Mouse (Mus musculus) forebrain, embryonic 15.5 days (tissue): ENCODE measurements around the gene Pmp22. TPM values are rescaled to one million over a fixed set of nuclear protein-coding genes. Genes with fewer than 3 reads are reported as not detected.

Source experiments
- ATAC-seq: fragments of 200-750 bp; cut with Nextera tagmentation; replicated peaks from 2 replicates; pipeline ENCODE4 v1.8.0; 2017; ENCODE audit warnings: mild to moderate bottlenecking, moderate TSS enrichment, moderate library complexity
- H3K27ac ChIP-seq: fragments of 300-500 bp; sonication (generic); replicated peaks from 2 replicates; pipeline ENCODE4 v1.5.1; 2015; ENCODE audit warnings: mild to moderate bottlenecking, inconsistent platforms
- H3K27me3 ChIP-seq: fragments of 300-500 bp; sonication (generic); 2 replicates; pipeline ENCODE4 v1.6.1; 2015; ENCODE audit warnings: inconsistent platforms
- H3K36me3 ChIP-seq: fragments of 300-500 bp; sonication (generic); 2 replicates; pipeline ENCODE4 v1.6.1; 2015; ENCODE audit warnings: mild to moderate bottlenecking, inconsistent platforms
- H3K4me1 ChIP-seq: fragments of 300-500 bp; sonication (generic); 2 replicates; pipeline ENCODE4 v1.6.1; 2015; ENCODE audit warnings: inconsistent platforms
- H3K4me2 ChIP-seq: fragments of 300-500 bp; sonication (generic); replicated peaks from 2 replicates; pipeline ENCODE4 v1.6.1; 2015; ENCODE audit warnings: mild to moderate bottlenecking, inconsistent platforms
- H3K4me3 ChIP-seq: fragments of 300-500 bp; sonication (generic); 2 replicates; pipeline ENCODE4 v1.5.1; 2015; ENCODE audit warnings: mild to moderate bottlenecking, inconsistent platforms
- H3K9ac ChIP-seq: fragments of 300-500 bp; sonication (generic); replicated peaks from 2 replicates; pipeline ENCODE4 v1.6.1; 2015; ENCODE audit warnings: mild to moderate bottlenecking, inconsistent platforms
- H3K9me3 ChIP-seq: fragments of 300-500 bp; sonication (generic); 2 replicates; pipeline ENCODE4 v1.6.1; 2016; ENCODE audit warnings: inconsistent platforms
- WGBS: fragments of 180-500 bp; shearing (Covaris S2); methylation state at CpG from one replicate; pipeline ENCODE4 v1.1.7; 2015; ENCODE audit warnings: mixed read lengths; 5-methylcytosine and 5-hydroxymethylcytosine counted together
- polyA plus RNA-seq: library from polyadenylated mRNA; unstranded; fragments of >200 nt; fragmentation: Nextera tagmentation; extraction: Ambion mirVana; gene quantifications from 2 replicates; pipeline ENCODE4 v1.2.1, GENCODE M21; 2015

Pmp22 gene
- polyA plus RNA-seq, 1 experiment from 2014 or later, result 26.5 TPM

DNA sequence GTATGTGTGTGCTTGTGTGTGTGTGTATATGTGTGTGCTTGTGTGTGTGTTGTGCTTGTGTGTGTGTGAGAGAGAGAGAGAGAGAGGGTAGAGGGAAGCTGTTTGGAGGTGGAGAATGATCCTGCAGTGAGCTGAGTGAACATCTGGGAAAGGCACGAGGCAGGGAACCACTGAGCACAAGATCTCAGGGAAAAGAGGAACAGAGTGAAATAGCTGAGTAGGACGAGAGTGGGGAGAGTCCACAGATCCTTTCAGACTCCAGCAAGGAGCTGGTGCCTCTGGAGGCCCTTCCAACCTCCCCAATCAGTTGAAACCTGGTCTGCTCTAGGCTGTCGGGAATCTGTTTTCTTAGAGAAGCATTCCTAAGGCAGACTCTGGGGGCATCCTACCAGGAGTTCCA lies 10.0 kb downstream of the Pmp22 start:
- Histone ChIP-seq H3K27me3 (peaks cover 13% of the 10 kb centered on the region), H3K9me3 (no peaks in the 10 kb centered on the region), H3K4me1 (peaks cover 5% of the 10 kb centered on the region; the same call in 1 of the 2 replicates), H3K4me3 (no peak overlapping the region), H3K36me3 (no peaks in the 10 kb centered on the region), H3K27ac (no peak overlapping the region), H3K9ac (no peak overlapping the region), H3K4me2 (no peak overlapping the region)
- no peak for ATAC-seq
- 71% methylated on average over 3 of the region's 3 CpGs for WGBS

DNA sequence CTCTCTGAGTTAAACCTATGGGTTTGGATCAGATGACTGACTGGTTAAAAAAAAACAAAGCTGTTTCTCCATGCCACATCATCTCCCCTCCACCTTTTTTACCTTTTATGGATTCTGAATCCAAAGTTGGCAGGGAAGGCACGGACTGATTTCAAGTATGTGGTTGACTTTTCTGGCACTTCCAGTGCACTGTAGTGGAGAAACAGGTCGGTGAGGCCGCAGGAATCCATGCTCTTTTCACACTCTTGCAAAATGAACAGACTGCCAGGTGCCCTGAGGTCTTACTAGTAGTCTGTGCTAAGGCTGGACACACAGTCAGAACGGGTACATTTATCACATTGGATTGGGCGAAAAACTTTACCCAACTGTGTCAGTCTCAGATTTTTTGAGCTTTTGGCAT lies 13.5 kb downstream of the Pmp22 start:
- no peaks in the 10 kb centered on the region for H3K4me1 ChIP-seq
- H3K4me3 ChIP-seq, result no peak overlapping the region
- ATAC-seq, result no peak
- H3K9ac ChIP-seq, result no peak overlapping the region
- H3K27me3 ChIP-seq, result no peaks in the 10 kb centered on the region
- no peak overlapping the region for H3K4me2 ChIP-seq
- H3K9me3 ChIP-seq, result no peaks in the 10 kb centered on the region
- 92% methylated on average over 5 of the region's 5 CpGs for WGBS
- H3K36me3 ChIP-seq, result no peaks in the 10 kb centered on the region
- H3K27ac ChIP-seq, result no peak overlapping the region

DNA sequence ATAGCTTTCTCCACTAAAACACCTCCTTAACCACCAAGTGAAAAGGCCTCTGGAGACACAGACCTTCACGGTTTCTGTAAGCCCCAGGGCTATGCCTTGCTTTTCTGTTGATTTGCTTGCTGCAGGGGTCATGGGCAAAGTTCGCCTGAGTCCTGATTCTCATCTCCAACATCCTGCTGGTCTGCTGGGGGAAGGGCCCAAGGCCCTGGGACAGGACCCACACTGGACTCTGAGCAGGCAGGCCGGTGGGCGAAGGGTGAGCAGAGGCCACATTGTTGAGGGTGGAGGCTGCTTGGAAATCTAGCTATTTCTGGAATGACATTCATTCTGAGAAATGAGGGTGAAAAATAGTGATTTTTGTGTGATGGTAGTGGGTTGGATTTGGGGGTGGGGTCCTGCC lies 14.0 kb downstream of the Pmp22 start:
- no peaks in the 10 kb centered on the region for H3K4me1 ChIP-seq
- no peak overlapping the region for H3K4me3 ChIP-seq
- H3K27me3 ChIP-seq, result no peaks in the 10 kb centered on the region
- no peak overlapping the region for H3K9ac ChIP-seq
- WGBS, result 86% methylated on average over 4 of the region's 4 CpGs
- ATAC-seq, result no peak
- H3K27ac ChIP-seq, result no peak overlapping the region
- no peaks in the 10 kb centered on the region for H3K9me3 ChIP-seq
- no peak overlapping the region for H3K4me2 ChIP-seq
- no peaks in the 10 kb centered on the region for H3K36me3 ChIP-seq

DNA sequence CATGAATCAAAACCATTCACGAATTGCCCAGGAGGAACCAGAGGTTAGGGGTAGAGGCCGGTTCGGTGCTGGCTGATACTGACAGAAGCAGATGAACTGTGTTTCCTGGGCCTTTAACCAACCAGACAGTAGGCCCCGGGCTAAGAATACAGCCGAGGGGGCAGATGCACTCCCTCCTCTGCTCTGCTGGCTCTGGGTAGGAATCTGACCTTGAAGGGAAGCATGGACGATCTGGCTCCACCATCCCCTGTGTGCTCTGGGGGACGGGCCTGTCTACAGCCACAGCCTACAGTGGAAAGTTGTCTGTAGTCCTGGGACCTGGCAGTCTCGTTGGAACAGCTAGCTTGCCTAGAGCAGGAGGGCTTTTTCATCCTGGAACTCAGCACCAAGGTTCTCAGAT lies 14.7 kb downstream of the Pmp22 start:
- Histone ChIP-seq H3K27me3 (no peaks in the 10 kb centered on the region), H3K9ac (no peak overlapping the region), H3K36me3 (no peaks in the 10 kb centered on the region), H3K4me3 (no peak overlapping the region), H3K27ac (no peak overlapping the region), H3K9me3 (no peaks in the 10 kb centered on the region), H3K4me2 (no peak overlapping the region), H3K4me1 (no peaks in the 10 kb centered on the region)
- no peak for ATAC-seq
- WGBS, result 91% methylated on average over 8 of the region's 8 CpGs

DNA sequence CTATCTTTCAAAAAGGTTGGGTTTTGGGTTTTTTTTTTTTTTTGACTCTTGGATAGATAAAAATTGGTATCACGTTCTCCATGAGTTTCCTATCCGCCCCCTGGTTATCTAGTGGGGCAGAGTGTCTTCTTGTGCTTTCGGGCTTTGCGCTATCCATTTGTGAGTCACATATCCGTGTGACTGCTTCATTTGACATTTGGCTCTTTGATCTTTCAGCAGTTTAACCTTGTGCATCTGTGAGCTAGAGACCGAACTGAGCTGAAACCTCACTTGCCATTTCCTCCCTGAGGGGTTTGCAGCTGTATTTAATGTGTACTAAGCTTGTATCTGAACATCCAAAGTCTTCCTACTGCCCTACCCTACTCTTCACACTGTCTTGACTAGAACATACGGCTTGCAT lies 17.8 kb downstream of the Pmp22 start:
- H3K36me3 ChIP-seq, result no peaks in the 10 kb centered on the region
- no peak overlapping the region for H3K4me2 ChIP-seq
- no peak overlapping the region for H3K4me3 ChIP-seq
- no peak overlapping the region for H3K27ac ChIP-seq
- WGBS, result 88% methylated on average over 7 of the region's 7 CpGs
- no peak for ATAC-seq
- no peaks in the 10 kb centered on the region for H3K9me3 ChIP-seq
- no peak overlapping the region for H3K9ac ChIP-seq
- H3K4me1 ChIP-seq, result no peaks in the 10 kb centered on the region
- no peaks in the 10 kb centered on the region for H3K27me3 ChIP-seq

DNA sequence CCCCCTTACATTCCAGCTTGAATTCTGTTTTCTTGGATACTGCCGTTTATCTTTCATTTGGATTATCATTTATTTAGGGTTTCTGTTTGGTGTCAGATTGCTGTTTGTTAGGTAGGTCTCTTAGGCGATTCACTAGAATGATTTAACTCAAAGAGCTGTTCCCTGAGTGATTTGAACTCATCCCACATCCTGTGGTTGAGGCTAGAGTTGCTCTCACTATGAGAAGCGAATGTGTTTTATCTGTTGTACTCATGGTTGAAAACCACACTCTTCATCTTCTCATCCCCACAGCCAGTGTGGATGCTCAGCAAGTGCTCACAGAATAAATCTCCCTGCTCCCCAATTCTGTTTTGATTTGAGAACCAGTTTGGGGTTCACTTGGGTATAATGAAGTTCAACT lies 19.5 kb downstream of the Pmp22 start:
- Histone ChIP-seq H3K9ac (no peak overlapping the region), H3K4me1 (no peaks in the 10 kb centered on the region), H3K9me3 (no peaks in the 10 kb centered on the region), H3K27me3 (no peaks in the 10 kb centered on the region), H3K4me2 (no peak overlapping the region), H3K27ac (no peak overlapping the region), H3K36me3 (no peaks in the 10 kb centered on the region), H3K4me3 (no peak overlapping the region)
- 79% methylated on average over 3 of the region's 3 CpGs for WGBS
- ATAC-seq, result no peak

DNA sequence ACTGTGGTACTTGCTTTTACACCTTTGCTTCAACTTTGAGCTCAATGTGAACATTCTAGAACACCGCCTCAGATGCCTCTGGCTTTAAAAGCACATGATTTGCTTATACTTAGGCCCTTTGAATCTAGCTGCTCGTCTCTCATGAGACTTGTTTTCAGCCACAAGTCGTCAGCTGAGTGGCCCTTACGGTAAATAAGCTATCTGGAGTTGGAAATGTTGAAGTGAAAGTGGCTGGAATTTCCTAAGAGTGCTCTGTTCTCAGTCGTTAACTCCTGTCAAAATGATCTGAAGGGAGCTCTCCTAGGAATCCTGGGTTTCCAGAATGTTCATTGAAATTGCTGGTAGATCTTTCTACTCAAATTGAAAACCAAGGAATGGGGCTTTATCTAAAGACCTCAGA lies 23.1 kb downstream of the Pmp22 start:
- no peak overlapping the region for H3K27ac ChIP-seq
- H3K27me3 ChIP-seq, result no peaks in the 10 kb centered on the region
- no peak overlapping the region for H3K4me2 ChIP-seq
- no peak overlapping the region for H3K9ac ChIP-seq
- 74% methylated on average over 5 of the region's 5 CpGs for WGBS
- H3K36me3 ChIP-seq, result no peaks in the 10 kb centered on the region
- no peak for ATAC-seq
- H3K4me1 ChIP-seq, result no peaks in the 10 kb centered on the region
- no peaks in the 10 kb centered on the region for H3K9me3 ChIP-seq
- no peak overlapping the region for H3K4me3 ChIP-seq

DNA sequence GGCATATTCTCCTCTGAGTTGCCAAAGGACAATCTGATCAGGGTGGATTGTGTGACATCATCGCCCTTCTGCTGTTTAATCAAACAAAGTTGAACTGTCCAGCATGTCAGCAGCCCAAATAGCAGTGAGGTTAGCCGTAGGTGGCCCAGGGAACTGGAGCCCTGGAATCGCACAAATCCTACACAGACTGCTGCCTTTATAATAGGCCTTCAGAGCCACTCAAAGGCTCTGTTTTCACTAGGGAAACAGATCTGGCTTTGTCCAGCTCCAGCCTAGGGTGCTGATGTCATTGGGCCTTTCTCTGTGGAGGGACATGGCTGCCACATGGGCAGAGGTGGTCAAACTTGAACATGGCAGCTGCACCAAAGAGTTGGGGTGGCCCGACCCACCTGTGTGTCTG lies 28.3 kb downstream of the Pmp22 start:
- H3K9me3 ChIP-seq, result no peaks in the 10 kb centered on the region
- H3K4me1 ChIP-seq, result no peaks in the 10 kb centered on the region
- no peaks in the 10 kb centered on the region for H3K36me3 ChIP-seq
- H3K27me3 ChIP-seq, result no peaks in the 10 kb centered on the region
- H3K27ac ChIP-seq, result no peak overlapping the region
- H3K4me3 ChIP-seq, result no peak overlapping the region
- no peak for ATAC-seq
- 63% methylated on average over 4 of the region's 4 CpGs for whole genome bisulfite sequencing
- no peak overlapping the region for H3K9ac ChIP-seq
- no peak overlapping the region for H3K4me2 ChIP-seq

DNA sequence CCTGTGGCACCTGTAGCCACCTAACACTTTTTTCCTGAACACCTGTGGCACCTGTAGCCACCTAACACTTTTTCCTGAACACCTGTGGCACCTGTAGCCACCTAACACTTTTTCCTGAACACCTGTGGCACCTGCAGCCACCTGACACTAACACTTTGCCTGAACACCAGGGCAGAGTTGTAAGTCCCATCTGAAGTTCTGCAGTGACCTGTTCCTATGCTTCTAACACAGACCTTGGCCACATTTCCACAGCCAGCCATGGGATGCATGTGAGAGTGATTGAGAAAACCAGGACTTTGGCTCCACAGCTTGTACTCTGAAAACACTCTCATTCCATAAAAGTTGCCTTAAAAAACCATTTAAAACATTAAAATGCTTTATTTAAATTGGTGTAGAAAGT lies 32.1 kb downstream of the Pmp22 start:
- Histone ChIP-seq H3K36me3 (no peaks in the 10 kb centered on the region), H3K9ac (no peak overlapping the region), H3K4me3 (no peak overlapping the region), H3K27me3 (no peaks in the 10 kb centered on the region), H3K4me2 (no peak overlapping the region), H3K27ac (no peak overlapping the region), H3K4me1 (no peaks in the 10 kb centered on the region), H3K9me3 (no peaks in the 10 kb centered on the region)
- no peak for ATAC-seq

DNA sequence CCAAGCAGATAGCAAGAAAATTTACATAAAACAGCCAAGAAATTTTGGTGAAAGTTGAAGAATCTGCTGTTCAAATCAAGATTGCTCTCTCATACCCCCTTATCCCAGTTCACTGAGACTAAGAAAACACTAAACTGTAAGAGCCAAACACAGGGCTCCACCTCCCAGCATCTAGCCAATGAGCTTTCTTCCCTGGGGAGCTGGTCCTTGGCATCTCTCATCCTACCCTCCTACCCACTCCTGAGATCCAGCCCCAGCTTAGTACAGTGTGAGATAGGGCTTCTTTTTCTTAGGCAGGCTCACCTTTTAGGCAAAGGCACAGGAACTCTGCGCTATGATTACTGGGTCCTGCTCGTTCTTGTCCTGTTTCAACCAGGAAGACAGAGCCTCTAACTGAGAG lies 34.0 kb downstream of the Pmp22 start:
- no peak overlapping the region for H3K4me2 ChIP-seq
- WGBS, result 87% methylated on average over 2 of the region's 2 CpGs
- no peaks in the 10 kb centered on the region for H3K27me3 ChIP-seq
- H3K4me3 ChIP-seq, result no peak overlapping the region
- H3K9me3 ChIP-seq, result no peaks in the 10 kb centered on the region
- H3K36me3 ChIP-seq, result no peaks in the 10 kb centered on the region
- ATAC-seq, result no peak
- H3K27ac ChIP-seq, result no peak overlapping the region
- H3K4me1 ChIP-seq, result no peaks in the 10 kb centered on the region
- H3K9ac ChIP-seq, result no peak overlapping the region

DNA sequence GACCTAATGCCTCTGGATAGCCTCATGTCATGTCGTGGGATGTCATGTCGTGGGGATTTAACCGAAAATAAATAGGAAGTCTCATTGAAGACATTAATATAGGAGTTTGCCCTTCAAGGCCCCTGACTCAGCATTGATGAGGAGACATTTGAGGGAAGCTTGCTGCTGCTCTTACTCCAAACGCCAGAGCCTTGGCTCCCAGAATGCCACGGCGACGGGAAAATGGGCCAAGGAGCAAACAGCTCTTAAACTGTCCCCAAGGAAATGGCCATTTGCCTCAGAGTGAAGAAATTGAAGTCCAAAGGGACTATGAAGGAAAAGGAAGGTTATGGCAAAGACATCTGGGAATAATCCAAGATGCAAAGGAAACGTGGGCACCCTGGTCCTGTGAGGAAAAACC lies 34.8 kb downstream of the Pmp22 start:
- Histone ChIP-seq H3K36me3 (no peaks in the 10 kb centered on the region), H3K27me3 (no peaks in the 10 kb centered on the region), H3K4me1 (no peaks in the 10 kb centered on the region), H3K27ac (no peak overlapping the region), H3K4me3 (no peak overlapping the region), H3K4me2 (no peak overlapping the region), H3K9me3 (no peaks in the 10 kb centered on the region), H3K9ac (no peak overlapping the region)
- ATAC-seq, result no peak
- WGBS, result 88% methylated on average over 8 of the region's 8 CpGs

DNA sequence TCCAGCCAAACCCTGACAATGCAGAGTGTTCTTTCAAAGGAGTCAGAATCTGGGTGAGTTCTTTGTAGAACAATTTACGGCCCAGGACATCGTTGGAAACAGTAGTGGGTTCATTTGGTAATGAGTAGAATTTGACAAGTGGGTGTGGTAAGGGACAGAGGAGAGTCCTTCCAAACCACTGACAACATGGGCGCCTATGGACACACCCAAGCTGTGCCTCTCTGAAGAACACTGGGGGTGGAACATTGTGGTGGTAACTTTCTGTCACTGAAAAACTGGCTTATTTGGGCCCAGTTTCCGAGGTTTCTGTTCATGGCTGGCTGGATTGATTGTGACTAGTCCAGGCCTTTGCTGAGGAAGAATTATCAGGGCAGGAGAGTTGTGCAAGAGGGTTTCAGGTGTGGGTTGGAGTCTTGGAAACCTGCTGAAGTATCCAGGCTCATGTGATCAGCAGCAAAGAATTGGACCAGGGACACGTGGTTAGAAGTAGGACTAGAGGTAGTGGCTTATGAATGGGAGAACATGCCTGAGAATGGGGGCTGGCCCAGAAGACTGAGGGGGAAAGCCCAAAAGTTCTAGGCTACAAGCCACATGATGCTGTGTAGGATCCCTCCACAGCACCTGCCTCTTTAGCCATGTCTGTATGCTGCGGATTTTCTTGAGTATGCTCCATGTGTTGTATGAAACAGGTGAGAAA lies 35.4 kb downstream of the Pmp22 start:
- no peak for ATAC-seq

DNA sequence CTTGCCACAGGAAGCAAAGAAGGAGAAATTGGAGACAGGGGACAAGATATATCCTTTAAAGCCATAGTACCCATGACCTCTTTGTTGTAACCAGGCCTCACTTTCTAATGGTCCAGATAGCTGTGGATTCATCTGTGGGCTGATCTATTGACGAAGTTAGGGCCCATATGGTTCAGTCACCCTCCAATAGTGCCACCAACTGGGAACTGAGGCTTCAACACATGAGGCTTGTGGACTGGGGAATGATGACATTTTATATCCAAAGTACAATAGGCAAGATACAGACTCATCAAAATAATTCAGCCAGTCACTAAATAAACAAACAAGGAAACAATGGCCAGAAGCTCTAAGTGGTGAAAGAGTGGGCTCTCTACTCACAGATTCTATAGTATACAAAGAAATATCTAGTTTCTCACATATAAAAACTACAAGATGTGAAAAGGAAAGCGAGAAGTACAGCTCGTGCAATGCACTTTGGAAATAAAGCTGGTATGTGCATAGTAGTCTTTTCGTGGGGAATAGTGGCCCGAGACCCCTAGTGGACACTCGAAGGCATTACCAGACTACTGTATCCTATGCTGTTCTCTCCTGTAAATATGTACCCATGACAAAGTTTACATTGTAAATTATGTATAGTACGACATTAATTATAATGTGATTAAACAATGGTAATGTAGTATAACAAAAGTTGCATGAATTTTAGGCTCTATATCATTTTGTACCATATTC lies 36.1 kb downstream of the Pmp22 start:
- Histone ChIP-seq H3K27ac (no peak overlapping the region), H3K9ac (no peak overlapping the region), H3K4me3 (no peak overlapping the region), H3K9me3 (no peaks in the 10 kb centered on the region), H3K4me2 (no peak overlapping the region), H3K36me3 (no peaks in the 10 kb centered on the region), H3K27me3 (no peaks in the 10 kb centered on the region), H3K4me1 (no peaks in the 10 kb centered on the region)
- no peak for ATAC-seq
- WGBS, result 52% methylated on average over 7 of the region's 7 CpGs

More for the DNA sequence above, 35.4 kb downstream of the Pmp22 start:
- Histone ChIP-seq H3K4me1 (no peaks in the 10 kb centered on the region), H3K9me3 (no peaks in the 10 kb centered on the region), H3K4me2 (no peak overlapping the region), H3K27me3 (no peaks in the 10 kb centered on the region), H3K9ac (no peak overlapping the region), H3K36me3 (no peaks in the 10 kb centered on the region), H3K27ac (no peak overlapping the region), H3K4me3 (no peak overlapping the region)
- WGBS, result 89% methylated on average over 6 of the region's 6 CpGs
